Mouse (Mus musculus) inflammation-experienced regulatory T-cells (primary cell): ENCODE data around the gene Bik. TPM values are rescaled to one million over a fixed set of nuclear protein-coding genes. Genes with fewer than 3 reads are reported as not detected.

ENCODE experiments used
- polyA plus RNA-seq, 2 experiments: library from polyadenylated mRNA; unstranded; fragments of 100-300 nt; shearing (Covaris generic); gene quantifications; one replicate each; pipeline ENCODE4 v1.2.1; 2017

Bik gene
- polyA plus RNA-seq = 1 to 10 TPM; 3.5 to 5.5 TPM

DNA sequence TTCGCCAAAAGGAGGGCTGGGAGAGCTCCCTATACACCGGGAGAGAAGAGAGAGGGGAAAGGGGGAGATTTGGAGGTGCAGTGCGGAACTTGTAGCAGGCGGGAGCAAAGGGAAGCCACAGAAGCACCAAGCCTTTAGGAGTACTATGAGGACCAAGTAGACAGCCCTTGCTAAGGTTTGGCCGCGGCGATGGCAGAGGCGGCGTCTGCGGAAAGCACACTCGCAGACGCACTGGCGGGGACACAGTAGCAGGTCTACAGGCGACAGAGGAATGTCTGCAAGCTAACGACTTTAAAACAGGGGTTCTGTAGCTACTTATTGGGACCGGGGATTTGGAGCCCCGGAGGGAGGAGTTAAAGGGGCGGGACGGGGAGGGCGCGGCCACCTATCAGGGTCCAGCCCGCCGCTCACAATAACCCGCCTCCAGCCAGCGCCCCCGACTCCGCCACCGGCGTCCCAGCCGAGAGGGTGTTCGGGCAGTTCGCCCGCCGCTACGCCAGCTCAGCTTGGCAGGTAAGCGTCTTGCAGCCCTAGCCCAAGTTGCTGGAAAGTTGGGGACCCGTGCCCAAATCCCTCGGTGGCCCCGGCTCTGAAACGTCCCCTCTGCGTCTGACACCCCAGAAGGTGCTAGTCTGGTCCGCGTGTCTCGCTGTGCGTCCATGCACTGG is at the start of gene Bik:
Gene Bik, plus strand, starts transcription at position 439 of the 668 bp plus-strand sequence.

DNA sequence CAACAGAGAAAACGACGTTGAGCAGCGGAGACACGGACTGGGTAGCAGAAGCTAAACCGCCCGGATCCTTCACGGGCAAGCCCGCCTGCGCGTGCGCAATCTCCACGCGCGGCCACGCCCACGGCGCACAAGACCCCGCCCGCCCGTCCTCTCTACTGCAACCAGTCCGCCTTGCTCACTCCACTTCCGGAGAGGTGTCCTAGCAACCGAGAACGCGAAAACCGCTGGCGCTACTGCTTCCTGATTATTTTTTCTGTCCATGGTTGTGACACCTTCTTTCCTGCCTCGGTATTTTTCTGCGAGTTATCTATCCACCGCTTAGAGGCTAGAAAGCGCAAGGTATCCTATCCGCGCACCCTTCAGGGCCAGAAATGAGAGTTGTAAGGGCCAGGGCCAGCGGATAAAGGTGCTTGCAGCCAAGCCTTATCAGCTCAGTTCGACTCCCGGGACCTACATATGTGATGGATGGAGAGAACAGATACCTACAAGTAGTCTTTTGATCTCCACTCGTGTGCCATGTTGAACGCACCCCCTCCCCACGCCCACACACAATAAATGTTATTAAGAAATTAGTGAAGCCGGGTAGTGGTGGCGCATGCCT is 15.8 kb upstream of the Bik start, which contains the start of gene Ttll1:
Gene Ttll1, minus strand, starts transcription at position 89 of the 601 bp plus-strand sequence.

DNA sequence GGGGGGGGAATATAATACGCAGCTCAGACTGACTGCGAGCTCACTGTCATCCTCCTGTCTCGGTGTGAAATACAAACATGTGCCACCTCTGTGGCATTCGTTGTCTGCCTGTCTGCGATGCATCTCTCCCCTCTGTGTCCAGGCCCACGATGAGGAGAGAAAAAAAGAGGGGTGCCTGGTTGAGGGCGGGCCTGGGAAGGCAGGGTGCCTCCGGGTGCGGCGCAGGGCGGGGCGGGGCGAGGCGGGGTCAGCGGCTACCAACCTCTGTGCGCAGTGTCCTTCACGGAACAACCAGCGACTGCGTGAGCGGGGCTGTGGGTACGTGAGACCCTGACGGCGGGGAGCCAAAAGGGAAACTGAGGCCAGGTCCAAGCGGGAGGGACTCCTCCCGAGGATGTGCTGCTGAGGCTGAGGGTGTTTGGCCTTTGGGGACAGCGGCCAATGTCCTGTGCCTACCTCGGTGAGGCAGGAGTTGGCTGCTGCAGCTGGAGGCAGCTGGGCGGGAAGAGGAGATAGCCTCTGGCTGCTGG is 36.7 kb downstream of the Bik start, which contains the start of the genes Tspo and Mcat:
Gene Tspo, plus strand, starts transcription at position 266 of the 530 bp plus-strand sequence.
Gene Mcat, minus strand, starts transcription at position 461 of the 530 bp plus-strand sequence.

Other genes starting within 250 kb of the Bik start
- 10 to 100 TPM; 13.3 to 17.4 TPM for gene Arfgap3, start 176.6 kb upstream of the Bik start, polyA plus RNA-seq
- 10 to 100 TPM; 45.7 to 55.2 TPM for gene Pacsin2, start 62.3 kb upstream of the Bik start, polyA plus RNA-seq
- 10 to 100 TPM; 11.6 to 12.3 TPM for gene Ttll1, start 16.0 kb upstream of the Bik start, polyA plus RNA-seq
- 100 to 1,000 TPM; 303 to 420 TPM for gene Tspo, start 36.7 kb downstream of the Bik start, polyA plus RNA-seq
- gene Mcat, start 36.9 kb downstream of the Bik start, polyA plus RNA-seq = 10 to 100 TPM; 23.3 to 28.5 TPM
- gene Ttll12, start 68.3 kb downstream of the Bik start, polyA plus RNA-seq = 10 to 100 TPM; 15.8 to 36.5 TPM
- gene Scube1, start 198.2 kb downstream of the Bik start, polyA plus RNA-seq = 1 to 10 TPM in 1 of 2 experiments, under 1 TPM in 1; 0.33 to 2.1 TPM